Mouse (Mus musculus) midbrain, embryonic 10.5 days (tissue): ENCODE data around the gene Tmsb10. TPM values are rescaled to one million over a fixed set of nuclear protein-coding genes. Genes with fewer than 3 reads are reported as not detected.

Experiments
- DNase-seq: peaks from one replicate; pipeline ENCODE4 v3.0.0-alpha.2; 2017; ENCODE audit warnings: low spot score
- H3K27ac ChIP-seq: fragments of 300-500 bp; sonication (generic); replicated peaks from 2 replicates; pipeline ENCODE4 v1.5.1; 2016; ENCODE audit warnings: mild to moderate bottlenecking
- H3K27me3 ChIP-seq: fragments of 300-500 bp; sonication (generic); 2 replicates; pipeline ENCODE4 v1.6.1; 2016; ENCODE audit warnings: low read depth, mild to moderate bottlenecking; ENCODE audit not compliant: poor library complexity, severe bottlenecking
- H3K36me3 ChIP-seq: fragments of 300-500 bp; sonication (generic); 2 replicates; pipeline ENCODE4 v1.6.1; 2016; ENCODE audit warnings: mild to moderate bottlenecking, moderate library complexity
- H3K4me1 ChIP-seq: fragments of 300-500 bp; sonication (generic); 2 replicates; pipeline ENCODE4 v1.6.1; 2016
- H3K4me3 ChIP-seq: fragments of 300-500 bp; sonication (generic); 2 replicates; pipeline ENCODE4 v1.5.1; 2016; ENCODE audit warnings: mild to moderate bottlenecking, moderate library complexity
- H3K9me3 ChIP-seq: fragments of 300-500 bp; sonication (generic); replicated peaks from 2 replicates; pipeline ENCODE4 v1.6.1; 2016; ENCODE audit warnings: mild to moderate bottlenecking
- WGBS: fragments of 180-500 bp; shearing (Covaris S2); methylation state at CpG from one replicate; pipeline ENCODE4 v1.1.7; 2016; 5-methylcytosine and 5-hydroxymethylcytosine counted together
- polyA plus RNA-seq: library from polyadenylated mRNA; unstranded; fragments of >200 nt; fragmentation: Nextera tagmentation; extraction: Ambion mirVana; gene quantifications from 2 replicates; pipeline ENCODE4 v1.2.1, GENCODE M21; 2016

Gene Tmsb10
- polyA plus RNA-seq, 1 experiment from 2014 or later: 2,755 TPM

GRCm38 (mm10) chr6:72921081-72921480, 37.5 kb downstream of the Tmsb10 start:
- Histone ChIP-seq H3K4me3 (no peak overlapping the region), H3K4me1 (peaks cover 11% of the 10 kb centered on the region), H3K36me3 (no peaks in the 10 kb centered on the region), H3K27me3 (no peaks in the 10 kb centered on the region), H3K9me3 (no peaks in the 10 kb centered on the region), H3K27ac (no peak overlapping the region)
- 89% methylated on average over 3 of the region's 3 CpGs for WGBS
- no peak for DNase-seq

GRCm38 (mm10) chr6:72918510-72919033, 40.0 kb downstream of the Tmsb10 start:
- Histone ChIP-seq H3K27ac (no peak overlapping the region), H3K27me3 (no peaks in the 10 kb centered on the region), H3K36me3 (no peaks in the 10 kb centered on the region), H3K9me3 (no peaks in the 10 kb centered on the region), H3K4me1 (peaks cover 11% of the 10 kb centered on the region), H3K4me3 (no peak overlapping the region)
- 66% methylated on average over 9 of the region's 9 CpGs for WGBS
- no peak for DNase-seq

DNA sequence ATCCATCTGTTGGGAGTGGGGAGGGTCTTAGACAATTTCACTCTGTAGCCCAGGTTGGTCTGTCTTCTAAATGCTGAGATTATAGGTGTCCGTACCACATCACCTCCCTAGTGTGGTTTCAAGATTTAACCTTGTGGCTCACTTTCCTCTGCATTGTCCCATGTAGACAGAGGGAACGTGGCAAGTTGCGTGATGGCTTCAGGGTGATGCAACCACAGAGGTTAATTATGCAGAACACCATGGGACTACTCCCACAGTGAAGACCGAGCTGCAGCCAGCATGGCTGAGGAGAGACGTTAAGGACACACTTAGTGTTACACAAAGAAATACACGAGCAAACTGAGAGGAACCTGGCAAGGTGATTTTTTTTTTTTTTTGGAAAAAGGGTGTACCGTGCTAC, 42.2 kb downstream of the Tmsb10 start:
- no peaks in the 10 kb centered on the region for H3K9me3 ChIP-seq
- WGBS: 89% methylated on average over 7 of the region's 7 CpGs
- H3K4me1 ChIP-seq: peaks cover 11% of the 10 kb centered on the region
- H3K4me3 ChIP-seq: no peak overlapping the region
- no peak for DNase-seq
- H3K27me3 ChIP-seq: no peaks in the 10 kb centered on the region
- H3K36me3 ChIP-seq: no peaks in the 10 kb centered on the region
- no peak overlapping the region for H3K27ac ChIP-seq

DNA sequence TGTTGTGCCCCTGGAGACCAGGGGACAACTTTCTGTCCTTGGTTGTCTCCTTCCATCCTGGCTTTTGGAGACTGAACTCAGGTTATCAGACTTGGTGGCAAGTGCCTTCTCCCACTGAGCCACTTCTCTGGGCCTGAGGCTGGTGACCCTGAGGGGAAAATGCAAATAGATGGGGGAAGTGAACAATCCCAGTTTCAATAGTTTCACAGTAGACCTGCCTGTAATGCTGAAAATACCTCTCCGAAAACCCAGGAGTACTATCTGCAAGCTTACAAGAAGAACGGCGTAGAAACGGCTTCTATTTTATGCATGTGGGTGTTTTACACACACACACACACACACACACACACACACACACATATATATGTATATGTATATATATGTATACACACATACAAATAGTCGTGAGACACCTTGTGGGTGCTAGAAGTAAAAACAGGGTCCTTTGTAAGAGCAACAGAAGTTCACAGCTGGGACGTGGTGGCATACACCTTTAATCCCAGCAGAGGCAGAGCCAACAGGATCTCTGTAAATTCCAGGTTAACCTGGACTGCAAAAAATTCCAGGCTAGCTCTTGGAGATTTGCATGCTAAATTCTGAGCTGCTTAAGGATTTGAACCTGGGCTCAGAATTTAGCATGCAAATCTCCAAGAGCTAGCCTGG, 44.3 kb downstream of the Tmsb10 start:
- WGBS: 91% methylated on average over 6 of the region's 6 CpGs
- no peaks in the 10 kb centered on the region for H3K27me3 ChIP-seq
- no peak overlapping the region for H3K4me3 ChIP-seq
- H3K27ac ChIP-seq: no peak overlapping the region
- no peaks in the 10 kb centered on the region for H3K9me3 ChIP-seq
- DNase-seq: no peak
- H3K4me1 ChIP-seq: peaks cover 13% of the 10 kb centered on the region
- no peaks in the 10 kb centered on the region for H3K36me3 ChIP-seq

- Histone ChIP-seq H3K36me3 (no peaks in the 10 kb centered on the region), H3K9me3 (no peaks in the 10 kb centered on the region), H3K27ac (no peak overlapping the region), H3K4me1 (0 out of 2 replicates have a peak, but pooled peaks cover 4% of the 10 kb centered on the region), H3K4me3 (no peak overlapping the region), H3K27me3 (no peaks in the 10 kb centered on the region)
- no peak for DNase-seq
- WGBS: 71% methylated on average over 4 of the region's 4 CpGs
These were observed 47.3 kb downstream of the Tmsb10 start for GRCm38 (mm10) chr6:72911261-72911660.

Other genes with a start within 250 kb of the Tmsb10 start
- gene Tcf7l1, start 169.5 kb downstream of the Tmsb10 start, polyA plus RNA-seq: 24.2 and 25.7 TPM in 2 replicates
- 24.0 and 25.6 TPM in 2 replicates for gene Kcmf1, start 58.8 kb downstream of the Tmsb10 start, polyA plus RNA-seq